Mouse (Mus musculus) hindbrain, embryonic 16.5 days (tissue): ENCODE results near the gene Tsnaxip1. TPM values are rescaled to one million over a fixed set of nuclear protein-coding genes. Genes with fewer than 3 reads are reported as not detected.

Experiments
- ATAC-seq: fragments of 200-750 bp; cut with Nextera tagmentation; 2 replicates; pipeline ENCODE4 v1.8.0; 2017; ENCODE audit warnings: moderate TSS enrichment, moderate library complexity
- H3K27ac ChIP-seq: fragments of 300-500 bp; sonication (generic); 2 replicates; pipeline ENCODE4 v1.5.1; 2014; ENCODE audit warnings: low read depth, mild to moderate bottlenecking, control low read depth, low read length, moderate library complexity
- H3K27me3 ChIP-seq: fragments of 300-500 bp; sonication (generic); replicated peaks from 2 replicates; pipeline ENCODE4 v1.6.1; 2014; ENCODE audit warnings: low read length; ENCODE audit not compliant: control insufficient read depth, insufficient read depth
- H3K36me3 ChIP-seq: fragments of 300-500 bp; sonication (generic); 2 replicates; pipeline ENCODE4 v1.6.1; 2014; ENCODE audit warnings: mild to moderate bottlenecking, low read length, moderate library complexity, mixed read lengths; ENCODE audit not compliant: control insufficient read depth, insufficient read depth
- H3K4me1 ChIP-seq: fragments of 300-500 bp; sonication (generic); 2 replicates; pipeline ENCODE4 v1.6.1; 2014; ENCODE audit warnings: low read depth, low read length; ENCODE audit not compliant: control insufficient read depth, insufficient read depth
- H3K4me2 ChIP-seq: fragments of 300-500 bp; sonication (generic); 2 replicates; pipeline ENCODE4 v1.6.1; 2014; ENCODE audit warnings: mild to moderate bottlenecking, low read length, control low read depth, moderate library complexity
- H3K4me3 ChIP-seq: fragments of 300-500 bp; sonication (generic); 2 replicates; pipeline ENCODE4 v1.5.1; 2014; ENCODE audit warnings: mild to moderate bottlenecking, low read length, control low read depth, moderate library complexity
- H3K9ac ChIP-seq: fragments of 300-500 bp; sonication (generic); 2 replicates; pipeline ENCODE4 v1.6.1; 2014; ENCODE audit warnings: low read depth, mild to moderate bottlenecking, control low read depth, low read length, moderate library complexity
- H3K9me3 ChIP-seq: fragments of 300-500 bp; sonication (generic); 2 replicates; pipeline ENCODE4 v1.6.1; 2014; ENCODE audit warnings: mild to moderate bottlenecking, low read length, moderate library complexity; ENCODE audit not compliant: control insufficient read depth
- WGBS: fragments of 180-500 bp; shearing (Covaris S2); extraction: QIAGEN DNeasy Blood & Tissue Kit; methylation state at CpG from one replicate; pipeline ENCODE4 v1.1.7; 2014; 5-methylcytosine and 5-hydroxymethylcytosine counted together
- polyA plus RNA-seq: library from polyadenylated mRNA; unstranded; fragments of >200 nt; fragmentation: Nextera tagmentation; extraction: Ambion mirVana; gene quantifications from 2 replicates; pipeline ENCODE4 v1.2.1, GENCODE M21; 2015

The Tsnaxip1 gene
- polyA plus RNA-seq, 1 experiment from 2014 or later, result 0.86 TPM

- under 1% methylated on average over 43 of the region's 43 CpGs for WGBS
These were observed 27.2 kb downstream of the Tsnaxip1 start, which contains the start of gene Thap11 for GRCm38 (mm10) chr8:105854715-105855216. Gene Thap11, plus strand, starts transcription at chr8:105855132.

GRCm38 (mm10) chr8:105855248-105856167 lies 28.0 kb downstream of the Tsnaxip1 start:
- peak overlapping the region; percentile 88 for H3K4me3 ChIP-seq
- under 1% methylated on average over 65 of the region's 71 CpGs for WGBS
- peak overlapping the region; percentile 94 for H3K4me2 ChIP-seq
- no peaks in the 10 kb centered on the region for H3K9me3 ChIP-seq
- H3K27ac ChIP-seq, result peak overlapping the region; percentile 88
- no peaks in the 10 kb centered on the region for H3K36me3 ChIP-seq
- peak overlapping the region; percentile 83 for H3K9ac ChIP-seq
- ATAC-seq, result peak; percentile 1; the same call in 1 of the 2 replicates
- H3K27me3 ChIP-seq, result no peaks in the 10 kb centered on the region
- H3K4me1 ChIP-seq, result peaks cover 43% of the 10 kb centered on the region

More at GRCm38 (mm10) chr8:105854715-105855216, 27.2 kb downstream of the Tsnaxip1 start, which contains the start of gene Thap11:
- Histone ChIP-seq H3K4me2 (peak within 1 kb of the TSS; percentile 94), H3K4me3 (peak within 1 kb of the TSS; percentile 88), H3K9ac (peak within 1 kb of the TSS; percentile 83), H3K27ac (peak within 1 kb of the TSS; percentile 88), H3K27me3 (no peaks in the 10 kb centered on the region), H3K4me1 (peaks cover 44% of the 10 kb centered on the region), H3K36me3 (no peaks in the 10 kb centered on the region; the same call in 1 of the 2 replicates), H3K9me3 (no peaks in the 10 kb centered on the region)
- ATAC-seq, result peak; percentile 92

- Histone ChIP-seq H3K4me2 (peak overlapping the region; percentile 94), H3K36me3 (no peaks in the 10 kb centered on the region), H3K9ac (peak overlapping the region; percentile 83), H3K4me3 (peak overlapping the region; percentile 88), H3K27me3 (no peaks in the 10 kb centered on the region), H3K9me3 (no peaks in the 10 kb centered on the region), H3K4me1 (peaks cover 41% of the 10 kb centered on the region), H3K27ac (peak overlapping the region; percentile 88; the same call in 1 of the 2 replicates)
- 19% methylated on average over 15 of the region's 15 CpGs for WGBS
- no peak for ATAC-seq
These were observed 28.8 kb downstream of the Tsnaxip1 start for GRCm38 (mm10) chr8:105856168-105856835.

GRCm38 (mm10) chr8:105858495-105858894 lies 31.0 kb downstream of the Tsnaxip1 start:
- 97% methylated on average over 5 of the region's 5 CpGs for WGBS
- Histone ChIP-seq H3K4me3 (no peak overlapping the region), H3K27me3 (no peaks in the 10 kb centered on the region), H3K4me1 (peaks cover 54% of the 10 kb centered on the region), H3K4me2 (no peak overlapping the region), H3K27ac (no peak overlapping the region), H3K9me3 (no peaks in the 10 kb centered on the region), H3K9ac (no peak overlapping the region), H3K36me3 (no peaks in the 10 kb centered on the region)
- no peak for ATAC-seq

- Histone ChIP-seq H3K4me3 (no peak overlapping the region), H3K9me3 (no peaks in the 10 kb centered on the region), H3K9ac (no peak overlapping the region), H3K27me3 (no peaks in the 10 kb centered on the region), H3K4me1 (peaks cover 57% of the 10 kb centered on the region), H3K36me3 (no peaks in the 10 kb centered on the region), H3K4me2 (no peak overlapping the region; the same call in 1 of the 2 replicates), H3K27ac (no peak overlapping the region; the same call in 1 of the 2 replicates)
- ATAC-seq, result no peak
- 73% methylated on average over 5 of the region's 5 CpGs for WGBS
These were observed 31.8 kb downstream of the Tsnaxip1 start for GRCm38 (mm10) chr8:105859314-105859713.

- Histone ChIP-seq H3K9me3 (no peaks in the 10 kb centered on the region), H3K4me1 (peaks cover 55% of the 10 kb centered on the region), H3K36me3 (no peaks in the 10 kb centered on the region), H3K4me2 (peak within 1 kb of the TSS; percentile 83), H3K4me3 (peak within 1 kb of the TSS; percentile 97), H3K9ac (peak within 1 kb of the TSS; percentile 95), H3K27ac (peak within 1 kb of the TSS; percentile 94), H3K27me3 (no peaks in the 10 kb centered on the region)
- under 1% methylated on average over 51 of the region's 59 CpGs for WGBS
- ATAC-seq, result peak; percentile 98
These were observed 32.8 kb downstream of the Tsnaxip1 start, which contains the start of gene Nutf2 for GRCm38 (mm10) chr8:105860143-105860981. Gene Nutf2, plus strand, starts transcription at chr8:105860580.

GRCm38 (mm10) chr8:105861951-105862350 lies 34.4 kb downstream of the Tsnaxip1 start:
- 0% methylated on average over 1 of the region's 1 CpGs for WGBS
- Histone ChIP-seq H3K4me2 (peak overlapping the region; percentile 65), H3K36me3 (peaks cover 3% of the 10 kb centered on the region; the same call in 1 of the 2 replicates), H3K9ac (no peak overlapping the region; the same call in 1 of the 2 replicates), H3K9me3 (no peaks in the 10 kb centered on the region), H3K4me1 (peaks cover 44% of the 10 kb centered on the region), H3K4me3 (peak overlapping the region; percentile 97), H3K27me3 (no peaks in the 10 kb centered on the region), H3K27ac (no peak overlapping the region)
- ATAC-seq, result no peak

- Histone ChIP-seq H3K27me3 (no peaks in the 10 kb centered on the region), H3K36me3 (peaks cover 6% of the 10 kb centered on the region; the same call in 1 of the 2 replicates), H3K27ac (no peak overlapping the region), H3K4me3 (no peak overlapping the region), H3K9ac (no peak overlapping the region), H3K4me2 (no peak overlapping the region), H3K9me3 (no peaks in the 10 kb centered on the region), H3K4me1 (peaks cover 14% of the 10 kb centered on the region)
- 87% methylated on average over 6 of the region's 6 CpGs for WGBS
- ATAC-seq, result no peak
These were observed 39.0 kb downstream of the Tsnaxip1 start for GRCm38 (mm10) chr8:105866364-105867029.
